Mouse (Mus musculus): ENCODE results near the gene Wdr66.

Gene Wdr66

DNA sequence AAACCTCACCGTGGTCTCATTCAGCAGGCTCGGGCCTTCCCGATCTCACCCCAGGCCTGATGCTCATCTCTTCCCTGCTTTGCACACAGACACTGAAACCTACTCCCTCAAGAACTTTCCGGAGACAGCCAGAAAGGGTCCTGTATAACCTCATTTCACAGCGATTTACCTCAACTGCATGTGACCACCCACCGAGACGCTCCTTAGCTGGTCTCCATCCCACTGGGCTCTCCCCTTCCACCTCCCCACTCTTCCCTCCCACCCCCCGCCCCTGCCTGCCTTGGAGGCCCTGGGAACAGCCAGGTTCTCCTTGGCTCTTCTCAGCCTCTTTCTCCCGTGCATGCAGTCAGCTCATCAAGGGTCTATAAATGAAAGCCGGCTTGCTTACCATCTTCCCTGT lies 57.9 kb downstream of the Wdr66 start:
- DNase-seq (ENCODE audit: extremely low read depth, insufficient read length, low spot score), result no peak

DNA sequence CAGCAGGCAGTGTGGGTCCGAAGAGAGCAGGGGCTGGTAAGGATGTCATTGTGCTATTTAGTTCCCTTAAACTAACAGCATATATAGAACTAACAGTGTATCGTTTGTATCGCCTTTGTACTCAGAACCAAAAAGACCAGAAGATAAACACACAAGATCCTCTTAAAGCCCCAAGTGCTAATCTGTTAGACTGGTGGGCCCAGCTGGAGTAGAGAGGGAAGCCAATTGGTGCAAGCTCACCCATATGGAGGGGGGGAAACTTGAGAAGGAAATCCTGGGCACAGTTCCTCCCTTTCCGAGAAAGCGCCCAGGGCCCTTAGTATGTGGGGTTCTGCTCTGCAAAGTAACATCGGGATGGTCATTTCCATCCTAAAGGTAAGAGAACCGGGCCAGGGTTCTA lies 58.3 kb downstream of the Wdr66 start:
- DNase-seq (ENCODE audit: extremely low read depth, insufficient read length, low spot score), result no peak

DNA sequence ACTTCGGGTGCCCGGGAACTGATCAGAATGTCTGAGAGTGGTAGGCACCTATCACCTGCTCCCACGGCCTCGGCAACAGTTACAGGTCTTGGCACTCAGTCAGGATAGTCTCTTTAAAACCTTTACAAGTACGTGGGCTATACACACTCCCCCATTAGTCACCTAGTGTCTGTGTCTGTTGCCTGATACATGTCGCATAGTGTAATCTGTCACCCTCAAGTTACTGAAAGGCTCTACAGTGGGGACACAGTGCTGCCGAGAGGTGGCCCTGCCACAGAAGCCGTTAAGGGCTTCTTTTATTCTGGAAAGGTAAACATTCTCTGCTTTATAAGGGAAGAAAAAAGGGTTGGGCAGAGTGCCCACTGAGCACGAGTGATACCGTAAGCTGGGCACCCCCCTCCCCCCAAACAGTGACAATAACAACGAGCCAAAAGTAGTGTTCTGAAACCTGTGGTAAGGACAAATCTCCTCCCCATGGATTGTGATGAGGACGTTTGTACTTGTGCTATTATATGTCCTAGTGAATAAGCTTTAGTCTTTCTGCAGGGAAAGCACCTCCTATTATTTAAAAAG lies 61.2 kb downstream of the Wdr66 start:
- DNase-seq (ENCODE audit: extremely low read depth, insufficient read length, low spot score), result no peak

DNA sequence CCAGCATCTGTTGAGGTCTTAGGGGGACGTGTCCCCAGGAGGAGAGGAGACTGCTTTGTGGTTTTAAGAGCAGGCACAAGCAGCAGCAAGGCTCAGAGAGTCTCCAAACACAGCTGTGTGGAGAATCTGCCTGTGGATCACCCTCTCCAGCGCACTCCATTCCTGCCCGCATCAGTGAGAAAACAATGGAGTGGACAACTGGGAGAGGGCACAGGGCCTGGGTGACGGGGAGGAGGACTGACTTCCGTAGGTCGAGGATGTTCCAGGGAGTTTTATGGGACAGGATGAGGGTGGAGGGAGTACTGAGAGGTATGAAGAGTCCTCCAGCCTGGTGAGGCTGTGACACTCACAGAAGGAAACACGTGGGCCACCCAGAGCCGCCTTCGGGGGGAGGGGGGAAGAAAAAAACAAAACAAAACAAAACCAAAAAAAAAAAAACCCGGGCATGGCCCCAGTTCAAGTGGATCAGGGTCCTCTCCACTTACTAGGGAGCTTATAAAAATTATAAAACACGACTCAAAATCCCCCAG lies 62.0 kb downstream of the Wdr66 start:
- DNase-seq (ENCODE audit: extremely low read depth, insufficient read length, low spot score), result no peak

DNA sequence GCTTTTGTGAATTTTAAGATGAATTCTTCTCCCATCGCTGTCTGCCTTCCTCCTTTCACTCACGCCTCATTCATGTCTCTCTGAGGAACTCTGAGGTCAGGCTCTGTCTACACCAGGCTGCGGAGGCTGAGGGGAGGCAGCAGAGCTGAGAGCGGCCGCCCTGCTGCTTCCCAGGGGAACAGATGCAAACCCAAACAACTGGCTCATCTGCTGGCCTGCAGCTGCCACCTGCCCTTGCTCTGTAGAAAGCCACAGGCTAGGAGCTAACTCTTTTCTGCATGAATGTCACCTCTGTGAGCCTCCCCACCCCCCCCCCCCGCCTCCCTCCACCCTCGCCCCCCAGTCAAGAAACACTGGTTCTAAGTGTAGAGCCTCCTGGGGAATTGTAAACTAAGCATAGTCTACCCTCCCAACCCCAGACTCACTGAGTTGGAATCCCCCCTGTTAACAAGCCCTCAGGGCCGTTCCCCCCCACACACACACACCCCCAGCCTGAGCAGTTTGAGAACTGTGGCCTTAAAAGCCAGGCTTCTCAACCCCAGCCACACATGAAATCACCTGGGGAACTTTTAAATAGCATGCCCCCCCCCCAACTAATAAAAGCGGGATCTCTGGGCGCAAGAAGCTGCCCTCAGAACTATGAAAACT lies 63.4 kb downstream of the Wdr66 start:
- DNase-seq (ENCODE audit: extremely low read depth, insufficient read length, low spot score), result no peak

DNA sequence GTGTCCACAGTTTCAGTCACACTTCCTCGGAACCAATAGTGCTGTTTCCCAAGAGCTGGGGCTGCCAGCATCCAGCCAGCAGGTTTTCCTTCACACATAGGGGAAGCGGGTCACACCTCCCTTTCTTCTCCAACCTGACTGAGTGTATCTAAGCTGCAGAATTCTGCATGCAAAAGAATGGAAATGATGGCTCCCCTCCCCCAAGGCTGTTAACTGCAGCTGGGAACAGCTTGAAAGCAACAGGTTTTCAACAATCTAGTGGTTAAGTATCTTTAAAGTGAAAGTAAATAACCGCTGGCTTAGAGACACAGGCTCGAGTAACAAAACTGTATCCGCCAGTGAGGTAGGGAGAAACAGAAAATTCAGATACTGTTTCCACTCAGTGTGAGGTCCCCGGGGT lies 66.1 kb downstream of the Wdr66 start:
- peak; percentile 40 for DNase-seq (ENCODE audit: extremely low read depth, insufficient read length, low spot score)

DNA sequence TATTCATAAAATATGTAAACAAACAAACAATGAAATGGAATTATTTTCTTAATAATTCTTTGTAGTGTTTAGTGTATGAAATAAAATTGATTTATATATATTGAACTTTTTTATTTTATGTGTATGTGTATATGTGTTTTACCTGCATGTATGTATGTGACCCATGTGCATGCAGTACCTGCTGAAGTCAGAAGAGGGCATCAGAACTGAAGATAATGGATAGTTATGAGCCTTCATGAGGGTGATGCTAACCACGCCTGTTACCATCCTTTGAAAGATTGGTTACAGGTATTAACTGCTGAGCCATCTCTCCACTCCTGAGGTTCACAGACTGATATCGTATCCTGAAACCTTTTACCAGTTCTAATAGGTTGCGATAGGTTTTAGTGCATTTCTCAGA lies 68.2 kb downstream of the Wdr66 start:
- no peak for DNase-seq (ENCODE audit: extremely low read depth, insufficient read length, low spot score)

DNA sequence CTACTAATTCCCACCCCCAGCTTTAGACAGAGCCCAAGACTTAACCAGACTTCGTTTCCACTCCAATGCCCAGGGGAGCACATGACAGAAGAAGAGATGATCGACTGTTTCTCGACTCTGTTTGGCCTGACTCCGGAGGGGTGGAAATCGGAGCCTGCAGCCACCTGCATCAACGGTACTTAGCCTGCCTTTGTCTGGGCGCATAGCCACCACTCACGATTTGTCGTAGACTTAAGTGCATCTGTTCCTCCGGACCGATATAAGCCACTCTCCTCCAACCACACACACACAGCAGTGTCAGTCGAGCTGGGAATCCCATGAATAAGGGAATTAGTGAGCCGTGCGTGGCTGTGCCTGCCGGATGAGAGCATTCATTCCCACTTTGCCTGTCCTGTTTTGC lies 72.3 kb downstream of the Wdr66 start:
- DNase-seq (ENCODE audit: extremely low read depth, insufficient read length, low spot score), result no peak

DNA sequence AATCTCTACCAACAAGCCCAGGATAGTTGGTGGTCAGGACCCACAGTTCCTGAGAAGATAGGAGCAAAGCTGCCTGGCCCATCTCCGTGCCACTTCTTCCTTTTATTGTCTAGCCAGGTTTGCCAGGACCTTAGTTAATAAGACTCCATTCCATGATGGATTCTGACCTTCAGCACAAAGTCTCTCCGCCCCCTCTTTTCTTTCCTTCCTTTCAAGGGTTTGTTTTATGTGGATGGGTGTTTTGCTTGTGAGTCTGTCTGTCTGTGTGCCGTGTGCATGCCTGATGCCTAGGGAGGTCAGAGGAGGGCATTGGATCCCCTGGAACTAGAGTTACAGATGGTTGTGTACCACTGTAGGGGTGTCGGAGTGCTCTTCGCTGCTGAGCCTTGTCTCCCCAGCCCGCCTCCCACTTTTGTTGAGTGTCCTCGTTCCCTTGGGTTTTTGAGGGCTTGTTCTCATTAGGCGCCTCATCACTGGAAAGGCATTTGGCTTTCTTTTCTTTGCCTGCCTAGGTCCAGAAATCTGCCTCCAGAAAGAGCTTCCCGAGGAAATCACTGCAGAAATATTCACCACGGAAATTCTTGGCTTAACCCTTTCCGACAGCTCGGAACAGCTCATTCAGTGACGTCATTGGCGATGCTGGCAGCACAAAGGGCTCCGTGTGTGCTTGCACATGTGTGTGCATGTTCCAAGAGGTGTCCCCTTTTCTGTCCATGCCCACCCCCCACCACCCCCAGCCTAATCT lies 74.3 kb downstream of the Wdr66 start:
- DNase-seq (ENCODE audit: extremely low read depth, insufficient read length, low spot score), result peak; percentile 64

DNA sequence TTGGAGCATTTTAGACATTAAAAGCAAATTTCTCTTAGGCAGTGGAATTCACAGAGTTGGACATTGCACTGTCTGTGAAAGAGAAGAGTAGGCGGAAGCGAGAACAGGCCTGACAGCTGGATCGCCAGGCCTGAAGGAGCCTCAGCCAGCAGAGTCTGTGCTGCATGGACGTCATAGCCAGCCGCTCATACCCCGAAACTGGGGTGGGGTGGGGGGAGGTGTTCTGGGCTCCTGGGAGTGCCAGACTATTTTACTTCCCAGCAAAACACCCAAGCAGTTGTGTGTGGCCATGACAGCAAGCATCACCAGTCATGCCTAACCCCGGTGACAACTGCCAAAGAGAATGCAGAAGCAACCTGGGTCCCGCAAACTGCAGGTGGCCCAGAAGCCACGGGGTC lies 74.8 kb downstream of the Wdr66 start:
- peak; percentile 61 for DNase-seq (ENCODE audit: extremely low read depth, insufficient read length, low spot score)

DNA sequence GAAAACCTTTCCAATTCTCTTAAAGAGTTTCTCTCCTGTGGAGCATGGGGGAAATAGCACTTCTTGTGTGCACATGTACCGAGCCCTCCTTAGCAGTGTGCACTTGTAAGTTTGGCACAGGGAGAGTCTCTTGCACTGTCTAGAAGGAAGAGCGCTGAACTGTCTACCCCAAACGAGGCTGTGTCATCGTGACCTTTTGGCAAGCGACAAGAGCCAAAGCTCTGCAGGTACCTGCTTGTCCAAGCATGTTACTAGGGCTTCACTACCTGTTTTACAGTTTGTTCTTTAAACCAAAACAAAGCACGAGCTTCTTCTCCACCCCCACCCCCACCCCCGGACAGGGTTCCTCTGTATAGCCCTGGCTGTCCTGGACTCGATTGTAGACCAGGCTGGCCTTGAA lies 75.8 kb downstream of the Wdr66 start:
- DNase-seq (ENCODE audit: extremely low read depth, insufficient read length, low spot score), result no peak

DNA sequence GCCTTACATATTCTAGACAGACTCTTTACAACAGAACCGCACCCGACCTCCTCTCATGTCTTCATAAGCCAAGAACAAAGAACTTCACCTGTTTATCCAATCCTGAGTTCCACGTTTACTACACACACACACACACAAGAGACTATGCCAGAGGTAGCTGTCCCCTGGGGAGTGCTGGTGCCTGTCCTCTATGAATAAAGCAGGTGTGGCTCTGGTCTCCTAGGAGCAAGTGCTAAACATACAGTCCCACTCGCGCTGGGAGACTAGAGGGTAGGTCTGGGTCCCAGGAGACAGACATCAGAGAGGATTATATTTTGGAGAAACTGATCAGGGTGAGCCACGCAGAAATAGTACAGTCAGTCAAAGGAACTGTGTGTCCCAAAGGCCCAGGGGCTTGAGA lies 81.7 kb downstream of the Wdr66 start:
- DNase-seq (ENCODE audit: extremely low read depth, insufficient read length, low spot score), result no peak

DNA sequence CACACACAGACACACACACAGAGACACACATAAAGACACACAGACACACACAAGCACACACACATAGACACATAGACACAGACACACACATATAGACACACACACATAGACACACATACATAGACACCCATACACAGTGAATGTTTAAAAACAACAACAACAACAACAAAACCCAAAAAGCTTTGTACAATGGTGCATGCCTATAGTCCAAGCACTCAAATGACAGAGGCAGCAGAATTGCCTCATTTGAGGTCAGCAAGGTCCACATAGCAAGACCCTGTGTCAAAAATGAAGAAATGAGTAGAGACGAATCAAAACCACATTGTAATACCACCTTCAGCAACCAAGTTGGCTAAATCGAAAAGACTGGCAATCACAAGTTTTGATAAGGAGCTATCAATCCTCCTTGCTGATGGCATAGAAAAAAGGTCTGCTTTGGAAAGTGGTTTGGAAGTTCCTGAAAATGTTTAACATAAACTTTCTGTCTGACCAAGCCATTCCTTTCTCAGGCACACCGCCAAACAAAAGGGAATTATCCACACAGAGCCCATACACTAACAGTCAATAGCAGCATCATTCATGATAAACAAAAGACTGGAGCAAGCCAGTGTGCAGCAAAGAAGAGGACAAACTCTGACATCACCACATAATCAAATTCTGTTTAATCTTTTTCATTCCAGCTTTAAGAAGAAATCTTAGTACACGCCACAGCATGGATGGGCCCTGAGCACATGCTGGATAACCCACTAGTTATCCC lies 84.5 kb downstream of the Wdr66 start:
- no peak for DNase-seq (ENCODE audit: extremely low read depth, insufficient read length, low spot score)

DNA sequence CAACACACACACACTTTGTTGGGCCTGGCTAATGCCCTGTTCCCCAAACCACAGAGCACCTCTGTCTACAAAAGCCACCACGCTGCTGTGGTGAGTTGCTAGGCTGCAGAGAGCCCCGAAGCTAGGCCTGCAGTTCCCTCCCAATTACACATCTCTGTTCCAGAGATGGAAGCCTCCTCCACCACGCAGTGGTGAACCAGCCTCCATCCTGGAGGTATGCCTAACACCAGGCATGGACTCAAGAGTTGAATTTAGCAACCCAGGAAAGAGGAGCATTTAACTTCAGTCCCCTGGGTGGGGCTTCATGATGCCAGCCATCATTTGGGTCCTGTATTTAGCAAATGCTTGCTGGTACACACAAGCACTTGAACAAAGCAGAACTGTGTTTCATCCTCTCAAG lies 86.6 kb downstream of the Wdr66 start:
- no peak for DNase-seq (ENCODE audit: extremely low read depth, insufficient read length, low spot score)

DNA sequence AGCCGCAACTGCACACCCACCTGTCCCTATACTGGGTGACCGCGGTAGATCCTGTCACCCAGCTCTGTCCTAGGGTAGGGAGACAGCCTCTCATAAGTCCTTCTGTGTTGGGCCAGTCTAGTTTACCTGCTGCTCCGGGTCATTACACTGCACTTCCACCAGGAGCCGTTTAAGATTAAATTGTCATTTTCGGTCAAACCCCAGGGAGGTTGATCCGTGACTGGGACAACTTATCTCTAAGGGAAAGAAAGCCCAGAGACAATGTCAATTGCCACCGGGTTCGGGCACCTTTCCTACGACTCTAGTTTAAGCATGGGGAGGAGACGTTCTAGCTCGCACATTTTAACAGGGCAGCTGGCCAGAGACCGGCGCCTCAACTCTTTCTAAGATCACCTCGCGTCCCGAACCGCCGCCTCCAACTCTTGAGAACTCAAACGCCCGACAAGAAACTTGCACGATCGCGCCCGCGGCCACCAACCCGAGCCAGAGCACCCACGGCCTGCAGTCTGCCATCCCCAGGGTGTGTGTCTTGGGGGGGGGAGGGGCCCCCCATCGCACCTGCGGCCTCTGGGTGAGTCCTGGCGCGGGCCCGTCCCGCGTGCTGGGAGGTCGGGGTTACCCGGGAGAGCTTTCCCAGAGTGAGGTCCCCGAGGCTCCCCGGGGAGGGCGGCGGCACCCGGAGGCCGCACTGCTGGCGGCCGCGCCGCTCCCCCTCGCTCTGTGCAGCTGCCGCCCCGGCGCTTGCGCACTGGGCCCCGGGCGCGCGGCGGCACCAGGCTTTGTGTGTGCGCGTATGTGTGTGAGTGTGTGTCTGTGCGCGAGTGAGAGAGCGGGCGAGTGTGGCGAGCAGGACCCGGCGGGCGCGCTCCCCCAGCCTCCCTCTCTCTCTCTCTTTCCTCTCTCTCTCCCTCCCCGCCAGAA lies 92.1 kb downstream of the Wdr66 start, which contains the start of gene Bcl7a:
TSS of gene Bcl7a (plus strand) at position 128 of the 921 bp plus-strand sequence.
- DNase-seq (ENCODE audit: extremely low read depth, insufficient read length, low spot score), result peak; percentile 90

DNA sequence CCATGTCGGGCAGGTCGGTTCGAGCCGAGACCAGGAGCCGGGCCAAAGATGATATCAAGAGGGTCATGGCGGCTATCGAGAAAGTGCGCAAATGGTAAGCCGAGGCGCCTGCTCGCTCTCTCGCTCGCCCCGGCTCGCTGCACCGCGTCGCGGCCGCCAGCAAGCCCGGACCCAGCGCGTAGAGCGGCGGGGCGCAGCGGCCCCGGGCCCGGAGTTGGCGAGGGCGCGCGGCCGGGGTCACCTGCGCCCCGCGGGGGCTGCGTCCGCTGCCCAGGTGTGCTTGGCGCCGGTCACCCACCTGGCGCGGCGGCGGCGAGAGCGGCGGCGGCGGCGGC lies 92.7 kb downstream of the Wdr66 start:
- DNase-seq (ENCODE audit: extremely low read depth, insufficient read length, low spot score), result no peak

DNA sequence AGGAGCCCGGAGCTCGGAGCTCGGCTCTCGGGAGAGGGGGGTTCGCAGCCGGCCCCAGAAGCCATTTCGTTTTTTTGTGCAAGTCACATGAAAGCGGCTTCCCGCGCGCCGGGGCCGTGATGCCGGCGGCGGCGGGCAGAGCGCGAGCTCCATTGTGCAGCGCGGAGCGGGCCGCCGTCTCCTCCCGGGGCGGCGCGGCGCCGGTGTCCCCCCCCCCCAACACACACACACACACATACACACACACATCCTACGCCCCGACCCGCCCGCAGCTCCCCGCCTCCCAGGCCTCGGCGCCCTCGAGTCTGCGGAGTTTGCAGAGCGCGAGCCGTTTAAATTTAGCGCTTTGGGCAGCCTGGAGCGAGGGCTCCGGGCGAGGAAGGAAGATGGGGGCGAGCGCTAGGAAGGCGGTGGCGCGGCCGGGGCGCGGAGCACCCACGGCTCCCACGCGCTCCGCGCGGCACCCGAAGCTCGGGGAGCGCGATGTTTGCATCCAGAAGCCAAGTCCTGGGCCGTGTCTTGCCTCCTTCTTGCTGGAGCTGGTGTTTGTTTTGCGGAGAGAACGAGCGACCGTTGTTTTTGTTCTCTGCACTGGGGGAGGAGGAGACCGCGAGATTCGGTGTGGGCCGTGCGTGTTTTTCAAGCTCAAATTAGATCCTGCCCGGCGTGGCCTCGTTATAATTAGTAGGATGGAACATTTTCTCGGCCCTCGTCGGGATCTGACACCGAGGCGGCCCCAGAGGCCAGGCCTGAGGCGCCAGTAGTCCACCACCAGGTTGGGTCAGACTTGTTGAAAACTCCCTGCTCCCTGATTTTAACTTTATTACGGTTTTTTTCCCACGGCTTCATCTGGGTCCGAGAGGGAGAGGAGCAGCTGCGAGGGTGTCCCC lies 93.3 kb downstream of the Wdr66 start:
- DNase-seq (ENCODE audit: extremely low read depth, insufficient read length, low spot score), result peak; percentile 75

DNA sequence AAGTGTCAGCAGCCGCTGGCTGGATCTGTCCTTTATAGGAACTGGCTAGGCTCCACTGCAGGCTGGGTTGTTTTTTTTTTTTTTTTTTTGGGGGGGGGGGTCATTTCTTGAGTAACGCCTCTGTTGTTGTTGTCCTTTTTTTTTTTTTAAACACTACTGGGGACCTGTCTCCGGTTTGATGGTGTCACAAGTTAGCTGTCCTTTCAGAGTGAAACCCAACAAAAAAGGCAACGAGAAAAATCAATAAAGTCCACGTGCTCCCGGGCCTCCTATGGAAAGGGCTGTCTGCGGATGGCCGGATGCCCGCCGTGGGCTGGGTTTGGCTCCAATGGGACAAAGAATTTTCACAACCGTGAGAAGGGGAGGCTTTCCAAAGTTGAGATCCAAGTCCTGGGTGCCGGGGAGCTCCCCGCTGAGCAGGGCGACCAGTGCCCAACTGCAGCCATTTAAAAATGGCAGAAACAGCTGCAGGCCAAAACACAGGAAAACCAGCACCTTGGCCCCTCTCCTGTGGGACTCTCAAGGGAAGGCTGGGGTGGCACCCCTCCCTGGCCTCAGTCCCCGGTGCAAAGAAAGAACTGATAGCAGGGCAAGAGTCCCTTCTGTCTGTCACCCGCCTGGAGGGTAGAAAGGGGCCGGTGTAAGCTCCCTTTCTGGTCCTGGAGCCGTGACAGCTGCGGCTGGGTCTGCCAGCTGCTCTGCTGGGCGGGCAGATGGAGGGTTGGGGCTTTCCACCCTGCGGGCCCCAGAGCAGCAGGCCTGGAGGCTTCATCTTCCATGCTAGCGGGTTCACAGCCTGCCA lies 94.2 kb downstream of the Wdr66 start:
- DNase-seq (ENCODE audit: extremely low read depth, insufficient read length, low spot score), result peak; percentile 77

Data from 3134 (cell line).